Mouse (Mus musculus) myocyte (in vitro differentiated cells): Measurements from ENCODE around the gene Gm17428. TPM values are rescaled to one million over a fixed set of nuclear protein-coding genes. Genes with fewer than 3 reads are reported as not detected.

Experiments used
- H3K27me3 ChIP-seq: one replicate; pipeline ENCODE4 v1.6.1; 2011; ENCODE audit not compliant: control insufficient read depth, insufficient read depth, insufficient read length
- H3K36me3 ChIP-seq: one replicate; pipeline ENCODE4 v1.6.1; 2011; ENCODE audit not compliant: control insufficient read depth, insufficient read depth
- H3K4me2 ChIP-seq: one replicate; pipeline ENCODE4 v1.6.1; 2011; ENCODE audit warnings: low read depth, control low read depth
- H3K4me3 ChIP-seq: one replicate; pipeline ENCODE4 v1.5.1; 2011; ENCODE audit warnings: mild to moderate bottlenecking, control low read depth, moderate library complexity
- H3K79me2 ChIP-seq: one replicate; pipeline ENCODE4 v1.6.1; 2011; ENCODE audit not compliant: control insufficient read depth, insufficient read depth
- H3ac ChIP-seq: one replicate; pipeline ENCODE4 v1.6.1; 2011; ENCODE audit not compliant: control insufficient read depth, insufficient read length
- CEBPB ChIP-seq: IDR thresholded peaks from 2 replicates; pipeline ENCODE4 v1.6.1; 2011; ENCODE audit warnings: mild to moderate bottlenecking, moderate library complexity; ENCODE audit not compliant: poor library complexity, insufficient read depth, severe bottlenecking
- E2F4 ChIP-seq: IDR thresholded peaks from one replicate; pipeline ENCODE4 v1.6.1; 2011; ENCODE audit warnings: mild to moderate bottlenecking, control low read depth, moderate library complexity; ENCODE audit not compliant: insufficient read depth
- MAX ChIP-seq: IDR thresholded peaks from one replicate; pipeline ENCODE4 v1.6.1; 2011; ENCODE audit warnings: low read depth, mild to moderate bottlenecking, control low read depth
- MYOD1 ChIP-seq, 3 experiments: IDR thresholded peaks; one replicate each; pipeline ENCODE4 v1.6.1; 2011; ENCODE audit warnings: control low read depth in 2 of 3, low read depth in 2 of 3, mild to moderate bottlenecking in 2 of 3, moderate library complexity in 1 of 3; ENCODE audit not compliant: insufficient read length in 2 of 3, control insufficient read depth in 1 of 3
- MYOG ChIP-seq, 3 experiments: IDR thresholded peaks; one replicate each; pipeline ENCODE4 v1.6.1; 2011; ENCODE audit warnings: control low read depth in 2 of 3, low read depth in 2 of 3, mild to moderate bottlenecking in 2 of 3; ENCODE audit not compliant: insufficient read length in 2 of 3, control insufficient read depth in 1 of 3, insufficient read depth in 1 of 3
- POLR2A ChIP-seq: IDR thresholded peaks from one replicate; pipeline ENCODE4 v1.6.1; 2011; ENCODE audit warnings: low read depth, mild to moderate bottlenecking, control low read depth, moderate library complexity; ENCODE audit not compliant: insufficient read length
- POLR2AphosphoS2 ChIP-seq: IDR thresholded peaks from one replicate; pipeline ENCODE4 v1.6.1; 2011; ENCODE audit warnings: low read depth, control low read depth; ENCODE audit not compliant: insufficient read length
- REST ChIP-seq: IDR thresholded peaks from one replicate; pipeline ENCODE4 v1.6.1; 2011; ENCODE audit warnings: mild to moderate bottlenecking, control low read depth, moderate library complexity; ENCODE audit not compliant: insufficient read depth, insufficient read length
- SRF ChIP-seq: IDR thresholded peaks from one replicate; pipeline ENCODE4 v1.6.1; 2011; ENCODE audit warnings: low read depth; ENCODE audit not compliant: control insufficient read depth, insufficient read length
- TCF12 ChIP-seq: IDR thresholded peaks from one replicate; pipeline ENCODE4 v1.6.1; 2011; ENCODE audit warnings: mild to moderate bottlenecking, control low read depth; ENCODE audit not compliant: poor library complexity, insufficient read depth, severe bottlenecking
- TCF3 ChIP-seq: IDR thresholded peaks from one replicate; pipeline ENCODE4 v1.6.1; 2011; ENCODE audit warnings: low read depth, control low read depth; ENCODE audit not compliant: insufficient read length
- USF1 ChIP-seq: IDR thresholded peaks from one replicate; pipeline ENCODE4 v1.6.1; 2011; ENCODE audit warnings: low read depth, mild to moderate bottlenecking, control low read depth, moderate library complexity
- polyA plus RNA-seq: library from polyadenylated mRNA; unstranded; fragments of >200 nt; fragmentation: generic; extraction: Trizol; gene quantifications from one replicate; pipeline ENCODE4 v1.2.1, GENCODE M21; 2012; ENCODE audit warnings: missing spikeins

Gene Gm17428
- polyA plus RNA-seq, 1 experiment = not detected

DNA sequence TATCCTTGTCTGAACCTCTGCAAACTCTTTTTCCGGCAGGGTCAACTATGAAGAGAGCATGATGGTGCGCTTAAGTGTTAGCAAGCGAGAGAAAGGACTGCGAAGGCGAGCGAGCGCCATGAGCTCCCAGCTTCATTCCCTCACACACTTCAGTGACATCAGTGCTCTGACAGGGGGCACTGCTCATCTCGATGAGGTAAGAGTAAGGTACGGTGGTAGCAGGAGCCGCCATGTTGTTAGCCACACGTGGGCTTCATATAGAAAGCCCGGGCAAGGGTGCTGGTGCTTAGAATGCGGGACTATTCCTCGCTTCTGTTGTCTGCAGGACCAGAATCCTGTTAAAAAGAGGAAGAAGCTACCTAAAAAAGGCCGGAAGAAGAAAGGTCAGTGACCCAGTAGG lies 46.3 kb downstream of the Gm17428 start:
- no peak overlapping the region for H3K4me2 ChIP-seq
- peaks cover 30% of the 10 kb centered on the region for H3K36me3 ChIP-seq
- H3ac ChIP-seq = no peak overlapping the region
- no peak for TF ChIP-seq MYOD1 (IDR thresholded peaks at IDR 0.05; ENCODE audit: control insufficient read depth in 1 of 3, insufficient read length in 2 of 3, low read depth in 2 of 3)
- TF ChIP-seq TCF3 = no peak
- no peak for TF ChIP-seq MAX
- no peak for TF ChIP-seq POLR2A
- TF ChIP-seq SRF = no peak
- no peak for TF ChIP-seq REST
- no peak for TF ChIP-seq E2F4
- TF ChIP-seq CEBPB = no peak
- no peak for TF ChIP-seq POLR2AphosphoS2
- no peak for TF ChIP-seq TCF12
- no peak for TF ChIP-seq USF1
- TF ChIP-seq MYOG (IDR thresholded peaks at IDR 0.05; ENCODE audit: control insufficient read depth in 1 of 3, insufficient read depth in 1 of 3, insufficient read length in 2 of 3, low read depth in 2 of 3) = no peak
- no peaks in the 10 kb centered on the region for H3K79me2 ChIP-seq
- H3K27me3 ChIP-seq = no peaks in the 10 kb centered on the region
- H3K4me3 ChIP-seq = no peak overlapping the region

DNA sequence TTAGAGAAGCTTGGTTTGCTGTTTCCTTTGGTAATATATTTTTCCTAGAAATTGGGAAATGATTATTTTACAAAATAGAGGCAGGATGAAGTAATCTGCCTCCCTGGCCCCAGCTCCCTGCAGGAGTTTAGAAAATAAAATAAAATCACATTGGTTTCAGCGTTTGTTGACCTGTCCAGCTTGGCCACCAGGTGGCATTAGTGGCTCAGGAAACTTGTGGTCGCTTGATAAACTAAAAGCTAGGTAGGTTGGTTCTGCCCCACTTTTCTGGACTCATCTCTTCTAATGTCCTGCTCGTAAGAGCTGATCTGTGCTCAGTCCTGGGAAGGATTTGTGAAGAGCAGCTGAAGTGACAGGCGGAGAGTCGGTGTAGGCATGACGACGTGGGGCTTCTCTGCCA lies 47.5 kb downstream of the Gm17428 start:
- Histone ChIP-seq H3K36me3 (peaks cover 27% of the 10 kb centered on the region), H3K4me2 (no peak overlapping the region), H3ac (no peak overlapping the region), H3K27me3 (no peaks in the 10 kb centered on the region), H3K79me2 (no peaks in the 10 kb centered on the region), H3K4me3 (no peak overlapping the region)
- TF ChIP-seq MAX = no peak
- no peak for TF ChIP-seq POLR2AphosphoS2
- no peak for TF ChIP-seq POLR2A
- TF ChIP-seq MYOD1 (IDR thresholded peaks at IDR 0.05; ENCODE audit: control insufficient read depth in 1 of 3, insufficient read length in 2 of 3, low read depth in 2 of 3) = no peak
- TF ChIP-seq USF1 = no peak
- no peak for TF ChIP-seq REST
- no peak for TF ChIP-seq MYOG (IDR thresholded peaks at IDR 0.05; ENCODE audit: control insufficient read depth in 1 of 3, insufficient read depth in 1 of 3, insufficient read length in 2 of 3, low read depth in 2 of 3)
- TF ChIP-seq TCF3 = no peak
- no peak for TF ChIP-seq CEBPB
- TF ChIP-seq E2F4 = no peak
- no peak for TF ChIP-seq SRF
- no peak for TF ChIP-seq TCF12

DNA sequence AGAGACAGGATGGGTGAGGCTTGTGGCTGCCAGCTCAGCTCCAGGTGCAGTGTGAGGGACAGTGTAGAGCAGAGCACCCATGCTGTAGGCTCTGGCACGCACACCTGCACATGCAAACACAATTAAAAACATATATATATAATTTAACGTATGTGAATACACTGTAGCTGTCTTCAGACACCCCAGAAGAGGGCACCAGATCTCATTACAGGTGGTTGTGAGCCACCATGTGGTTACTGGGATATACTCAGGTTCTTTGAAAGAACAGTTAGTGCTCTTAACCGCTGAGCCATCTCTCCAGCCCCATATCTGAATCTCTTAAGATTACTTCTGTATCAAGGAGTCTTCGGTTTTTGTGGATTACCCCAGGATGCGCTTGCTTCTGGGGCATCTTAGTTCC lies 48.8 kb downstream of the Gm17428 start:
- Histone ChIP-seq H3K79me2 (no peaks in the 10 kb centered on the region), H3ac (no peak overlapping the region), H3K36me3 (peaks cover 26% of the 10 kb centered on the region), H3K4me2 (no peak overlapping the region), H3K4me3 (no peak overlapping the region), H3K27me3 (no peaks in the 10 kb centered on the region)
- TF ChIP-seq TCF12 = no peak
- TF ChIP-seq MYOD1 (IDR thresholded peaks at IDR 0.05; ENCODE audit: control insufficient read depth in 1 of 3, insufficient read length in 2 of 3, low read depth in 2 of 3) = no peak
- no peak for TF ChIP-seq POLR2A
- no peak for TF ChIP-seq USF1
- TF ChIP-seq REST = no peak
- TF ChIP-seq POLR2AphosphoS2 = no peak

Other genes starting within 250 kb of the Gm17428 start
- not detected for gene Slc7a8, start 195.0 kb upstream of the Gm17428 start, polyA plus RNA-seq
- gene Rnf212b, start 162.8 kb upstream of the Gm17428 start, polyA plus RNA-seq = not detected
- 2.5 TPM for gene Homez, start 106.0 kb upstream of the Gm17428 start, polyA plus RNA-seq
- gene Ppp1r3e, start 99.4 kb upstream of the Gm17428 start, polyA plus RNA-seq = 0.71 TPM
- 20.5 TPM for gene Bcl2l2, start 93.6 kb upstream of the Gm17428 start, polyA plus RNA-seq
- gene Gm20521, start 93.5 kb upstream of the Gm17428 start, polyA plus RNA-seq = 0.47 TPM
- gene Pabpn1, start 84.4 kb upstream of the Gm17428 start, polyA plus RNA-seq = 70.6 TPM
- 0.92 TPM for gene Slc22a17, start 63.8 kb upstream of the Gm17428 start, polyA plus RNA-seq
- gene Efs, start 50.8 kb upstream of the Gm17428 start, polyA plus RNA-seq = 0.95 TPM
- 0.05 TPM for gene Il25, start 44.2 kb upstream of the Gm17428 start, polyA plus RNA-seq
- not detected for gene Cmtm5, start 40.7 kb upstream of the Gm17428 start, polyA plus RNA-seq
- gene Myh6, start 10.0 kb upstream of the Gm17428 start, polyA plus RNA-seq = 15.0 TPM
- 56.5 TPM for gene Myh7, start 17.7 kb downstream of the Gm17428 start, polyA plus RNA-seq
- gene Ngdn, start 38.5 kb downstream of the Gm17428 start, polyA plus RNA-seq = 39.4 TPM
- gene Zfhx2, start 115.4 kb downstream of the Gm17428 start, polyA plus RNA-seq = 0.98 TPM
- gene Thtpa, start 117.9 kb downstream of the Gm17428 start, polyA plus RNA-seq = 10.8 TPM
- 6.5 TPM for gene Ap1g2, start 129.7 kb downstream of the Gm17428 start, polyA plus RNA-seq
- not detected for gene Jph4, start 140.0 kb downstream of the Gm17428 start, polyA plus RNA-seq
- gene Dhrs2, start 245.1 kb downstream of the Gm17428 start, polyA plus RNA-seq = not detected